Mouse (Mus musculus) myocyte (in vitro differentiated cells): ENCODE measurements around the gene Wnt8b. TPM values are rescaled to one million over a fixed set of nuclear protein-coding genes. Genes with fewer than 3 reads are reported as not detected.

Source experiments
- H3K27me3 ChIP-seq: one replicate; pipeline ENCODE4 v1.6.1; 2011; ENCODE audit not compliant: control insufficient read depth, insufficient read depth, insufficient read length
- H3K36me3 ChIP-seq: one replicate; pipeline ENCODE4 v1.6.1; 2011; ENCODE audit not compliant: control insufficient read depth, insufficient read depth
- H3K4me2 ChIP-seq: one replicate; pipeline ENCODE4 v1.6.1; 2011; ENCODE audit warnings: low read depth, control low read depth
- H3K4me3 ChIP-seq: one replicate; pipeline ENCODE4 v1.5.1; 2011; ENCODE audit warnings: mild to moderate bottlenecking, control low read depth, moderate library complexity
- H3K79me2 ChIP-seq: one replicate; pipeline ENCODE4 v1.6.1; 2011; ENCODE audit not compliant: control insufficient read depth, insufficient read depth
- H3ac ChIP-seq: one replicate; pipeline ENCODE4 v1.6.1; 2011; ENCODE audit not compliant: control insufficient read depth, insufficient read length
- CEBPB ChIP-seq: IDR thresholded peaks from 2 replicates; pipeline ENCODE4 v1.6.1; 2011; ENCODE audit warnings: mild to moderate bottlenecking, moderate library complexity; ENCODE audit not compliant: poor library complexity, insufficient read depth, severe bottlenecking
- E2F4 ChIP-seq: IDR thresholded peaks from one replicate; pipeline ENCODE4 v1.6.1; 2011; ENCODE audit warnings: mild to moderate bottlenecking, control low read depth, moderate library complexity; ENCODE audit not compliant: insufficient read depth
- MAX ChIP-seq: IDR thresholded peaks from one replicate; pipeline ENCODE4 v1.6.1; 2011; ENCODE audit warnings: low read depth, mild to moderate bottlenecking, control low read depth
- MYOD1 ChIP-seq, 3 experiments: IDR thresholded peaks; one replicate each; pipeline ENCODE4 v1.6.1; 2011; ENCODE audit warnings: control low read depth in 2 of 3, low read depth in 2 of 3, mild to moderate bottlenecking in 2 of 3, moderate library complexity in 1 of 3; ENCODE audit not compliant: insufficient read length in 2 of 3, control insufficient read depth in 1 of 3
- MYOG ChIP-seq, 3 experiments: IDR thresholded peaks; one replicate each; pipeline ENCODE4 v1.6.1; 2011; ENCODE audit warnings: control low read depth in 2 of 3, low read depth in 2 of 3, mild to moderate bottlenecking in 2 of 3; ENCODE audit not compliant: insufficient read length in 2 of 3, control insufficient read depth in 1 of 3, insufficient read depth in 1 of 3
- POLR2A ChIP-seq: IDR thresholded peaks from one replicate; pipeline ENCODE4 v1.6.1; 2011; ENCODE audit warnings: low read depth, mild to moderate bottlenecking, control low read depth, moderate library complexity; ENCODE audit not compliant: insufficient read length
- POLR2AphosphoS2 ChIP-seq: IDR thresholded peaks from one replicate; pipeline ENCODE4 v1.6.1; 2011; ENCODE audit warnings: low read depth, control low read depth; ENCODE audit not compliant: insufficient read length
- REST ChIP-seq: IDR thresholded peaks from one replicate; pipeline ENCODE4 v1.6.1; 2011; ENCODE audit warnings: mild to moderate bottlenecking, control low read depth, moderate library complexity; ENCODE audit not compliant: insufficient read depth, insufficient read length
- SRF ChIP-seq: IDR thresholded peaks from one replicate; pipeline ENCODE4 v1.6.1; 2011; ENCODE audit warnings: low read depth; ENCODE audit not compliant: control insufficient read depth, insufficient read length
- TCF12 ChIP-seq: IDR thresholded peaks from one replicate; pipeline ENCODE4 v1.6.1; 2011; ENCODE audit warnings: mild to moderate bottlenecking, control low read depth; ENCODE audit not compliant: poor library complexity, insufficient read depth, severe bottlenecking
- TCF3 ChIP-seq: IDR thresholded peaks from one replicate; pipeline ENCODE4 v1.6.1; 2011; ENCODE audit warnings: low read depth, control low read depth; ENCODE audit not compliant: insufficient read length
- USF1 ChIP-seq: IDR thresholded peaks from one replicate; pipeline ENCODE4 v1.6.1; 2011; ENCODE audit warnings: low read depth, mild to moderate bottlenecking, control low read depth, moderate library complexity
- polyA plus RNA-seq: library from polyadenylated mRNA; unstranded; fragments of >200 nt; fragmentation: generic; extraction: Trizol; gene quantifications from one replicate; pipeline ENCODE4 v1.2.1, GENCODE M21; 2012; ENCODE audit warnings: missing spikeins

The Wnt8b gene
- polyA plus RNA-seq, 1 experiment, result not detected

- no peak for TF ChIP-seq CEBPB
- TF ChIP-seq MYOD1 (IDR thresholded peaks at IDR 0.05; ENCODE audit: control insufficient read depth in 1 of 3, insufficient read length in 2 of 3, low read depth in 2 of 3), result no peak
- TF ChIP-seq USF1, result no peak
- TF ChIP-seq SRF, result no peak
- no peak for TF ChIP-seq REST
- no peak for TF ChIP-seq MYOG (IDR thresholded peaks at IDR 0.05; ENCODE audit: control insufficient read depth in 1 of 3, insufficient read depth in 1 of 3, insufficient read length in 2 of 3, low read depth in 2 of 3)
- H3K4me3 ChIP-seq, result no peak overlapping the region
- H3ac ChIP-seq, result no peak overlapping the region
- H3K4me2 ChIP-seq, result no peak overlapping the region
- H3K79me2 ChIP-seq, result no peaks in the 10 kb centered on the region
- no peaks in the 10 kb centered on the region for H3K36me3 ChIP-seq
- peaks cover 80% of the 10 kb centered on the region for H3K27me3 ChIP-seq
Measured at GRCm38 (mm10) chr19:44510534-44511175, 17.4 kb downstream of the Wnt8b start.

GRCm38 (mm10) chr19:44511451-44512231 lies 18.4 kb downstream of the Wnt8b start:
- peaks cover 79% of the 10 kb centered on the region for H3K27me3 ChIP-seq
- no peaks in the 10 kb centered on the region for H3K36me3 ChIP-seq
- H3K4me2 ChIP-seq, result no peak overlapping the region
- no peaks in the 10 kb centered on the region for H3K79me2 ChIP-seq
- no peak overlapping the region for H3K4me3 ChIP-seq
- H3ac ChIP-seq, result no peak overlapping the region
- TF ChIP-seq TCF3 (no peak), MYOD1 (IDR thresholded peaks at IDR 0.05; ENCODE audit: control insufficient read depth in 1 of 3, insufficient read length in 2 of 3, low read depth in 2 of 3) (no peak), POLR2AphosphoS2 (no peak), SRF (no peak), MAX (no peak), USF1 (no peak), MYOG (IDR thresholded peaks at IDR 0.05; ENCODE audit: control insufficient read depth in 1 of 3, insufficient read depth in 1 of 3, insufficient read length in 2 of 3, low read depth in 2 of 3) (no peak), CEBPB (no peak), E2F4 (no peak), TCF12 (no peak), POLR2A (no peak), REST (no peak)

GRCm38 (mm10) chr19:44512601-44513000 lies 19.3 kb downstream of the Wnt8b start:
- H3K36me3 ChIP-seq, result no peaks in the 10 kb centered on the region
- H3K79me2 ChIP-seq, result no peaks in the 10 kb centered on the region
- H3ac ChIP-seq, result no peak overlapping the region
- no peak for TF ChIP-seq TCF12
- no peak for TF ChIP-seq REST
- TF ChIP-seq E2F4, result no peak
- TF ChIP-seq MYOG (IDR thresholded peaks at IDR 0.05; ENCODE audit: control insufficient read depth in 1 of 3, insufficient read depth in 1 of 3, insufficient read length in 2 of 3, low read depth in 2 of 3), result no peak
- TF ChIP-seq POLR2A, result no peak
- TF ChIP-seq TCF3, result no peak
- no peak for TF ChIP-seq MYOD1 (IDR thresholded peaks at IDR 0.05; ENCODE audit: control insufficient read depth in 1 of 3, insufficient read length in 2 of 3, low read depth in 2 of 3)
- no peak for TF ChIP-seq CEBPB
- TF ChIP-seq SRF, result no peak
- TF ChIP-seq USF1, result no peak
- TF ChIP-seq MAX, result no peak
- no peak for TF ChIP-seq POLR2AphosphoS2
- H3K27me3 ChIP-seq, result peaks cover 89% of the 10 kb centered on the region
- no peak overlapping the region for H3K4me2 ChIP-seq
- no peak overlapping the region for H3K4me3 ChIP-seq

- Histone ChIP-seq H3ac (no peak overlapping the region), H3K36me3 (no peaks in the 10 kb centered on the region), H3K27me3 (peaks cover 90% of the 10 kb centered on the region), H3K4me3 (no peak overlapping the region), H3K4me2 (no peak overlapping the region), H3K79me2 (no peaks in the 10 kb centered on the region)
- TF ChIP-seq E2F4 (no peak), USF1 (no peak), MYOD1 (IDR thresholded peaks at IDR 0.05; ENCODE audit: control insufficient read depth in 1 of 3, insufficient read length in 2 of 3, low read depth in 2 of 3) (no peak), TCF3 (no peak), REST (no peak), MAX (no peak), TCF12 (no peak), SRF (no peak), POLR2A (no peak), POLR2AphosphoS2 (no peak), CEBPB (no peak), MYOG (IDR thresholded peaks at IDR 0.05; ENCODE audit: control insufficient read depth in 1 of 3, insufficient read depth in 1 of 3, insufficient read length in 2 of 3, low read depth in 2 of 3) (no peak)
Measured at GRCm38 (mm10) chr19:44513054-44513833, 20.0 kb downstream of the Wnt8b start.
